Mouse (Mus musculus): Measurements from ENCODE around the gene Znrf4.

Gene Znrf4

GRCm38 (mm10) chr17:56468380-56468779 lies 43.9 kb downstream of the Znrf4 start:
- DNase-seq (ENCODE audit: low spot score) = no peak

DNA sequence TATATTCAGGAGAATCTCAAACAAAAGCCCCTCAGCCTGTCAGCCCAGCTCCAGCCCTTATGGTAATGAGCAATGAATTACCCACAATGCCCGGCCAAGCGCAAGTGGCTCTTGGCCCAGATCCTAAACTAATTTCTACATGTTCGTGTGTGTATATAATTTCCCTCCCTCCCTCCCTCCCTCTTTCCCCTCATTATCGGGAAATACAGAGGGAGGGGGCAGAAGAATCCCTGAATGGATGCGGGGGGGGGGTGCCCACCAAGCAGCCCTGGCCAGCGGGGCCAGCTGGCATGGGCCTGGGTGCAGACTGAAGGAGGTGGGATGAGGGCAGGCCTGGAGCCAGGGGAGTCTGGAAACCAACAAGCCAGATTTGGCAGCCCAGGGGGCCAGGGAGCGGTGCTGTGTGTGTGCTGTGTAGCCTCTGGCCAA lies 44.8 kb downstream of the Znrf4 start:
- no peak for DNase-seq (ENCODE audit: low spot score)

DNA sequence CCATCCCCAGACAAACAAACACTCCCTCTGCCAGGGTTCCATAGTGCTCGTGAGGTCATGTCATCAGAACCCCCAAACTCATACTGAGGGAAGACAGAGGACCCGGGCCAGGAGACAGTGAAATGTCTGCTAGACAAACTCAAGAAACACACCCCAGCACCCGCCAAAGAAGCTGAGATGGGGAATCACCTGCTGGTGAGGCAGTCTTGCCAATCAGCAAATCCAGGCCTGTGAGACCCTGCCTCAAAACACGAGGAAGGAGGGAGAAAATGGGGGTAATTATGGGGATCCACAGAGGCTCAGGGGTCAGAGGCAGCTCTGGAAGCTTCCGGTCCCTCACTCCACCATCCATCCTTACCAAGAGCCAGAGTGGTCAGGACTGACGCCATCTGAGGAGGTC lies 45.5 kb downstream of the Znrf4 start:
- DNase-seq (ENCODE audit: low spot score) = no peak

DNA sequence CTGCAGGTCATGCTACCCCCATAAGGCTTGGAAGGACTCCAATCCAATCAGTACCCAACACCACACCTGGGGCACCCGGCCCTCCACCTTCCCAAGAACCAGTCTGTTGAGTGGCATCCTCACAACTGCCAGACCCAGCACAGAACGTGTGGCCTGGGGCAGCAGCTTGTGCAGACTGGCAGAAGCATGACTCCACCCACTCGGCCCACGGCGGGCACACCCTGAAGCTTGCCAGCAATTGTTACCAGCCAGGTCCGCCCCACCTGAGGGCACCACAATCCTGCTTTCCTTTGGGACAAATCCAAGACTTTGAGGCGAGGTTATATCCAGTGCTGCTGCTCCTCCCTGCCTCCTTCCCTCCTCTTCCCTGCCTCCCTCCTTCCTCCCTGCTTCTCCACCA lies 47.4 kb downstream of the Znrf4 start:
- no peak for DNase-seq (ENCODE audit: low spot score)

DNA sequence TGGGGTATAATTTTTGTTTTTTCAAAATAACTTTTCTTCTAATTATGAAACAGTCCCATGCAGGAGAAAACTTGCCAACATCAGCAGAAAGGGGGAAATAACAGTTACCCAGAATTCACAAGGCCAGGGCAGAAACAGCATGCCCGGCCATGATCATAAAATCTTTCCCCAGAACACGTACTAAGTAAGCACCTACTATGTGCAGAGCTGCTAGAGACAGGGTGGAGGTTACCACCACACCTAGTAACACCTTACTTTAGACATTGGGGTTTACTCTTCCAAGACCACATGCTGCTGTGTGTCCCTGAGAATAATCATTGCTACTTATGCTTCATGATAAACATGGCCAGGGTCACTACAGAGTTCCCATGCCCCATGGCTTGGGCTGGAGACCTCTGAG lies 47.9 kb downstream of the Znrf4 start:
- no peak for DNase-seq (ENCODE audit: low spot score)

GRCm38 (mm10) chr17:56463500-56463899 lies 48.7 kb downstream of the Znrf4 start:
- DNase-seq (ENCODE audit: low spot score) = no peak

DNA sequence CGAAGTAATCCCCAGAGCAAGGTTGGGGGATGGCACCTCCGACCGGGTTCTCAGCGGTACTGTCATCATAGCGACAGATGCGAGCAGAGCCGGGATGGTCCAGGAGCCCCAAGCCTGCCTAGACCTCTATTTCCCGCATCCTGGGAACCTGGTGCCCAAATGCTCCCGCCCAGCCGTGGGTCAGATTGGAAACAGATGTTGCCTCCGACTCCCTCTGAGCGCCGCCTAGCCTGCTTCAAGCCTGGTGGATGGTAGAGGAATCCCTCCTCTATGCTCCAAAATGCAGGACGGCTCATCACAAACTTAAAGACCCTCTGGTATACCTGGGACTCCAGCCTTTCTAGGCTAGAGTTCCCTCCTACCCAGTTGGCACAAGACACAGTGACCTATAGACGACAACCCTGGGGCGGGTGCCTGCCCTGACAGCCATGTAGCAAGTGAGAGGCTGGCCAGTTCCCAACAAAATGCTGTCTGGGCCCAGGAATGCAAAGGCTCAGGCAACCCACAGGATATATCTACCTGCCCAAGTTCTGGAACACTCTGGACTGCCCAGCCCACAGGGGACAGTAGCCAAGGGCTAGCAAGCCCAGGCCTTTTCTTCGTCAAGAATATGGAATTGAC lies 49.3 kb downstream of the Znrf4 start:
- no peak for DNase-seq (ENCODE audit: low spot score)

DNA sequence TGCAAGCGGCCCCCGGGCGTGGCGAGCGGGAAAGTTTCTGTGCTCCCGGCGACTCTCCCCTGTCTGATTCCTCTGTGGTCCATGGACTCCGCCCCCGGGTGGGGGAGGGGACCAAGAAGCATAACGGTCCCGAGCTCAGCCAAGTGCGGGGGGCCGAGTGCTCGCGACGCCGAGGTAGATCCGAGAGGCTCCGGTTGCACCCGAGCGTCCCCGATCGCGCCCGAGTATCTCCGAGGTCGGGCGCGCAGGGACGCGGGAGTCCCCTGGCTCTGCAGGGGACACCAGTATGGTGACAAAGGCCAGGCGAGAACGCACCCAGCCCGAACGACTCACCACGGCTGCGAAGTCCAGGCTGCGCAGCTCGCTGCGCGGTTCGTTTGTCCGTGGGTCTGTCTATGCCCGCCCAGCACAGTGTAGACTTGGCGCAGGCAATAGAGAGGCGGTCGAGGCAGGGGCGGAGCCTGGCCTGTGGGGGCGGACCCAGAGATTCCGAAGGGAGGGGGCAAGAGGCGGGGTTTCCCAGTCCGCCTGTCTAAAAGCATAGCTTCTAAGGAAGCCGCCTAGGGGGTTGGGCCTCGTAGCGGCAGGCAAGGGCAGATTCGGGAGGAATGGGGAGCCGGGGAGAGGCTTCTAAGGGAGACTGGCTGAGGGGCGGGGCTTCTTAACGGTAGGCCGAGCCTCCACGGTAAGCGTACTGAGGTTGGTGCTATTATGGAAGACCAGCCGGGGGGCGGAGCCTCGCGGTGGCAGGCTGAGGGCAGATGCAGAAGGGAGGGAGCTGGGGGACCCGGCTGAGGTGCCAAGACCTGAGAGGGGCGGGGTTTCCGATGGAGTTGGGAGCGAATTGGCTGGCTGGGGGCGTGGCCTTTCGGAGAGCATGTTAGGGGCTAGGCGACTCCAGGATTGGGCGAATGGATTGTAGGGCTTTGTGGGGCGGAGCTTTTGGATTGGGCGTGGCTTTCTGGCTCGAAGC lies 50.2 kb downstream of the Znrf4 start:
- peak; percentile 99 for DNase-seq (ENCODE audit: low spot score)
